Mouse (Mus musculus): ENCODE data around the gene Rxfp4.
"Not testable (repeated sequence)": the region's sequence is repeated elsewhere in the genome, so short reads cannot be mapped to it uniquely, and the experiment has no call there.

Rxfp4 gene

DNA sequence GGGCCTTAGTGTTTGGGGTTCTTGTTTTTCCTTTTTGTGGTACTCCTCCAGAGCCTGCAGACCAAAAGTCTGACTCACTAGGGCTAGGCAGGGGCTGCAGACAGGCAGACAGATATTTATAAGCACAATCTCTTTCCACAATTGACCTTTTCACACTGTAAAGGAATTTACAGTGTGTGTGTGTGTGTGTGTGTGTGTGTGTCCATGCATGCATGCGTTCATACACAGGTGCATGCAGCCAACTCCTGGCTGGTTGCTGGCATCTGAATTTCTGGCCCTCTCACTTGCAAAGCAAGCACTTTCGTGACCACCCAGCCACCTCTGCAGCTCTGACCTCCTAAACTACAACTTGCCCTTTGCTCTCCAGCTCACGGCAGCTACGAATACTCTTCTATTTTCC is 43.9 kb downstream of the Rxfp4 start:
- DNase-seq: no peak

GRCm38 (mm10) chr3:88607758-88608138 is 45.2 kb downstream of the Rxfp4 start:
- no peak for DNase-seq

DNA sequence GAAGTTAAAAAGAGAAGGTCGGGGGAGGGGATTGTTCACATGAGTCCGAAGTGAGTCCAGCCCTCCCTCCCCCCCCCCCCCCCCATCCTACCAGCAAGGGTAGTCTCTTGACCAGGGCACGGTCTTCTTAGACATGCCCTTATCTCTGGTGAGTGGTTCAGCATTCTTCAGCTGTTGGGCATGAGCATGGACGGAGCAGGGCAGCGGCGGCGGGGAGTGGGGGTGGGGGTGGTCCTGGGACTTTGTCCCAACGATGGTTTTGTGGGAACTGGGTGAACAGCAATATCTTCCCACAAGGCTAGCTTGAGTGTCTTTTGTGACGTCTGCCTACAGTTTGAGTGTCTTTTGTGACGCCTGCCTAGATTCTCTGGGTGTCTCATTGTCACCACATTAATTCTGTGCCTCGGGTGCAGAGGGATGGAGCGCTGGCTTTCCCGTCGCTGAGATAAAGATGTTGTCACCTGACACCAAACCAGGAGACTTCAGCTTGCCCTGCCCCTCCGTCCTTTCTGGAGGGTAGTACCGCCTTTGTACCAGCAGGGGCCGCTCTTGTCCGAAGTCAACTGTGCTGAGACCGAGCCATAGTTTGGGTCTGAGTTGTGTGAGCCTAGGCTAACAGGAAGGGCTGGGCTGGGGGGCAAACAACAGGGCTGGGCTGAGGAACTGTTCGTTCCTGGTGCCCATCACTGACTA is 45.7 kb downstream of the Rxfp4 start:
- peak; percentile 88 to 91 for DNase-seq

DNA sequence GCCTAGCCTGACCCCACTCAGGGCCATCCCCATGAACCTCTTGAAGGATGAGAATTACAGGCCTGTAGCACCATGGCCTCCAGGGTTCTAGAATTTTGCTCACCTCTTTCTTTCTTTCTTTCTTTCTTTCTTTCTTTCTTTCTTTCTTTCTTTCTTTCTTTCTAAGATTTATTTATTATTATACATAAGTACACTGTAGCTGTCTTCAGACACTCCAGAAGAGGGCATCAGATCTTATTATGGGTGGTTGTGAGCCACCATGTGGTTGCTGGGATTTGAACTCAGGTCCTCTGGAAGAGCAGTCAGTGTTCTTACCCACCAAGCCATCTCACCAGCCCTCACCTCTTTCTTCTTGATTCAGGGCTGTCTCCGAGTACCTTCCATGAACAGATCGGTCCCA is 47.3 kb downstream of the Rxfp4 start, which contains the start of gene Arhgef2:
Gene Arhgef2 (plus strand): TSS at position 301 of the 400 bp plus-strand sequence.
- not testable (repeated sequence) for DNase-seq

DNA sequence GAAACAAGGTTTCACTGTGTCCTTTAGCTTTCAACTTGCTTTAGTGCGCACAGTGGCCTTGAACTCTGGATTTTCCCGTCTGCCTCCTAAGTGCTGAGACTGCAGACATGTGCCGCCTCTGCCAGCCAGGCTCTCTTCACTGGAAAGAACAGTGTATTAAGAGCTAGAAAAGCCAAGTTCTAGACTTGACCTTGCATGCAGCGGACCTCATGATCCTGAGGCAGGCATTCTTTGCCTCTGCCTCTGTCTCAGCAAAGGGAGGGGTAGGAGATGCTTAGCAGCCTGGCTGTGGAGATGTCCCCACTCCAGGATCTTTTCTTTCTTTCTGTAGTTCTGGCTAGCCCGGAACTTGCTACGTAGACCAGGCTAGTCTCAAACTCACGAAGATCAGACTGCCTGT is 48.1 kb downstream of the Rxfp4 start:
- no peak for DNase-seq

- DNase-seq: peak; percentile 86 to 90
Observed at GRCm38 (mm10) chr3:88603714-88604161, 49.2 kb downstream of the Rxfp4 start.

DNA sequence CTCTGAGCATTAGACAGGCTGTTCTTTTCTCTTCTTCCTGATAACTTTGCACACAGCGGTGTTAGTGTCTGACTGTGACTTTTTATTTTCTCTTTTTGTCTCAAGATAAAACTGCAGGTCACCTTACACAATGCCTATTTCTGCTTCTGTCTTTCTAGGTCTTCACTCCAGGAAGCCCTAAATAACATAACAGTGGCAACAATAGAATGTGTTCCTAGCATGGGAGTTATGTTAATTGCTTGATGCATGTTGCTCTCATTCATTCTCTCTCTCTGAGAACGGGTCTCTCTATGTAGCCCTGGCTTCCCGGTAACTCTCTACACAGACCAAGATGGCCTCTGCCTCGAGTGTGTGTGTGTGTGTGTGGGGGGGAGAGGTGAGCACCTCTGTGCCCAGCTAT is 50.5 kb downstream of the Rxfp4 start:
- DNase-seq: no peak

Measured in lung, adult 18-20 months (tissue).